Mouse (Mus musculus) hindbrain, postnatal 0 days (tissue): ENCODE measurements at regions not wholly inside any gene's neighbourhood (a gene's known extent, or its start where the extent isn't known, plus 50 kb on each side); places are given as distances from the start of the nearest gene placed in this dataset.

Source experiments
- ATAC-seq: fragments of 200-750 bp; cut with Nextera tagmentation; 2 replicates; pipeline ENCODE4 v1.8.0; 2017; ENCODE audit warnings: mild to moderate bottlenecking, moderate TSS enrichment, moderate library complexity
- DNase-seq: peaks from one replicate; pipeline ENCODE4 v3.0.0-alpha.2; 2015; ENCODE audit warnings: low spot score
- H3K27ac ChIP-seq: fragments of 300-500 bp; sonication (generic); 2 replicates; pipeline ENCODE4 v1.5.1; 2014; ENCODE audit warnings: mild to moderate bottlenecking
- H3K27me3 ChIP-seq: fragments of 300-500 bp; sonication (generic); 2 replicates; pipeline ENCODE4 v1.6.1; 2014; ENCODE audit warnings: low read length, mixed read lengths; ENCODE audit not compliant: insufficient read depth
- H3K36me3 ChIP-seq: fragments of 300-500 bp; sonication (generic); 2 replicates; pipeline ENCODE4 v1.6.1; 2014; ENCODE audit warnings: low read length, mixed read lengths; ENCODE audit not compliant: insufficient read depth
- H3K4me1 ChIP-seq: fragments of 300-500 bp; sonication (generic); 2 replicates; pipeline ENCODE4 v1.6.1; 2014; ENCODE audit warnings: antibody characterized with exemption, low read length, mixed read lengths; ENCODE audit not compliant: insufficient read depth
- H3K4me2 ChIP-seq: fragments of 300-500 bp; sonication (generic); 2 replicates; pipeline ENCODE4 v1.6.1; 2014; ENCODE audit warnings: low read depth, mild to moderate bottlenecking, low read length, moderate library complexity, mixed read lengths
- H3K4me3 ChIP-seq: fragments of 300-500 bp; sonication (generic); 2 replicates; pipeline ENCODE4 v1.5.1; 2014; ENCODE audit warnings: low read length
- H3K9ac ChIP-seq: fragments of 300-500 bp; sonication (generic); replicated peaks from 2 replicates; pipeline ENCODE4 v1.6.1; 2014; ENCODE audit warnings: mild to moderate bottlenecking, low read length, moderate library complexity, mixed read lengths
- H3K9me3 ChIP-seq: fragments of 300-500 bp; sonication (generic); 2 replicates; pipeline ENCODE4 v1.6.1; 2016; ENCODE audit warnings: low read length, mixed read lengths
- CTCF ChIP-seq: IDR thresholded peaks from 2 replicates; pipeline ENCODE4 v1.5.1; 2016; ENCODE audit warnings: antibody characterized with exemption, control low read depth, low read depth
- WGBS: fragments of 180-500 bp; shearing (Covaris S2); extraction: QIAGEN DNeasy Blood & Tissue Kit; methylation state at CpG from one replicate; pipeline ENCODE4 v1.1.7; 2014; 5-methylcytosine and 5-hydroxymethylcytosine counted together

GRCm38 (mm10) chrX:5765702-5766101 lies 96.8 kb downstream of the Btbd35f7 start:
- no peak for TF ChIP-seq CTCF
- WGBS: 77% methylated on average over 2 of the region's 2 CpGs

DNA sequence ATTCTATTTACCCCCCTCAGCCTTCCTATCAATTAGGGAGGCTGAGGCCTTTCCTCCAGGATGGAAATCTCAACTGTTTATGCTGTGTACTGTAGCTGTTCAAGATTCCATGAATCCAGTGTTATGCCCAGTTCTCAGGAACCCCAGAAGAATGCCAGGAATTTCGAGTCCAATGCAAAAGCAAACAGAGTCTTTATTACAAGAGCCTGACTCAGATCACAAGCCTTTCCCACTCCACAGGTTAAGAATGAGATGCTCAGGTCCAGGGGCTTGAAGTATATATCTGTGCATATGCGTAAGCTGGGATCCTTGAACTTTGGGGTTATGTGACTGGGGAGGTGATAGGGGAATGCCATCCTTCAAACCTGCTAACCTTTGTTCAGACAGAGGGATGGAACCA lies 129.6 kb downstream of the Btbd35f7 start:
- H3K9me3 ChIP-seq: no peaks in the 10 kb centered on the region
- no peak overlapping the region for H3K4me3 ChIP-seq
- H3K9ac ChIP-seq: no peak overlapping the region
- H3K4me1 ChIP-seq: no peaks in the 10 kb centered on the region
- DNase-seq (no peak), ATAC-seq (no peak)
- no peak overlapping the region for H3K4me2 ChIP-seq
- no peaks in the 10 kb centered on the region for H3K36me3 ChIP-seq
- no peaks in the 10 kb centered on the region for H3K27me3 ChIP-seq
- no peak for TF ChIP-seq CTCF
- H3K27ac ChIP-seq: no peak overlapping the region
- WGBS: 76% methylated on average over 2 of the region's 2 CpGs

More at GRCm38 (mm10) chrX:5765702-5766101, 96.8 kb downstream of the Btbd35f7 start:
- Histone ChIP-seq H3K27me3 (no peaks in the 10 kb centered on the region), H3K9me3 (no peaks in the 10 kb centered on the region), H3K27ac (no peak overlapping the region), H3K36me3 (no peaks in the 10 kb centered on the region), H3K9ac (no peak overlapping the region), H3K4me2 (no peak overlapping the region), H3K4me3 (no peak overlapping the region), H3K4me1 (no peaks in the 10 kb centered on the region)
- ATAC-seq: no peak
- DNase-seq: no peak

- TF ChIP-seq CTCF: no peak
- H3K9me3 ChIP-seq: no peaks in the 10 kb centered on the region
- H3K4me2 ChIP-seq: no peak overlapping the region
- no peak for DNase-seq
- WGBS: 28% methylated on average over 1 of the region's 1 CpGs
- no peaks in the 10 kb centered on the region for H3K27me3 ChIP-seq
- H3K4me1 ChIP-seq: no peaks in the 10 kb centered on the region
- no peak for ATAC-seq
- H3K27ac ChIP-seq: no peak overlapping the region
- H3K4me3 ChIP-seq: no peak overlapping the region
- no peaks in the 10 kb centered on the region for H3K36me3 ChIP-seq
- no peak overlapping the region for H3K9ac ChIP-seq
These were observed 130.0 kb downstream of the Btbd35f7 start for GRCm38 (mm10) chrX:5798902-5799301.

- Histone ChIP-seq H3K4me3 (no peak overlapping the region), H3K4me1 (no peaks in the 10 kb centered on the region), H3K36me3 (no peaks in the 10 kb centered on the region), H3K27ac (no peak overlapping the region), H3K9me3 (no peaks in the 10 kb centered on the region), H3K9ac (no peak overlapping the region), H3K4me2 (no peak overlapping the region), H3K27me3 (no peaks in the 10 kb centered on the region)
- 71% methylated on average over 1 of the region's 1 CpGs for WGBS
- TF ChIP-seq CTCF: peak; percentile 33; the same call in 1 of the 2 replicates
- ATAC-seq (no peak), DNase-seq (no peak)
These were observed 134.3 kb downstream of the Btbd35f7 start for GRCm38 (mm10) chrX:5803181-5803580.
